Mouse (Mus musculus) liver, embryonic 14.5 days (tissue): ENCODE measurements at regions not wholly inside any gene's neighbourhood (a gene's known extent, or its start where the extent isn't known, plus 50 kb on each side); places are given as distances from the start of the nearest gene placed in this dataset.

Experiments used
- CTCF ChIP-seq: IDR thresholded peaks from 2 replicates; pipeline ENCODE4 v1.5.1; 2016; ENCODE audit warnings: antibody characterized with exemption, low read depth, control low read depth
- EP300 ChIP-seq: IDR thresholded peaks from 2 replicates; pipeline ENCODE4 v1.6.1; 2016; ENCODE audit warnings: antibody characterized with exemption, low read depth

- TF ChIP-seq CTCF (peak; percentile 64), EP300 (no peak)
Observed at GRCm38 (mm10) chr1:136726145-136726935, 101.6 kb downstream of the Zfp281 start.
